Mouse (Mus musculus): ENCODE data around the gene Ltbp1.

Gene Ltbp1

GRCm38 (mm10) chr17:75179001-75179400 is 173.6 kb downstream of the Ltbp1 start:
- no peak for DNase-seq (ENCODE audit: low read depth)

GRCm38 (mm10) chr17:75180301-75180700 is 174.9 kb downstream of the Ltbp1 start:
- no peak for DNase-seq (ENCODE audit: low read depth)

GRCm38 (mm10) chr17:75180956-75181588 is 175.7 kb downstream of the Ltbp1 start:
- DNase-seq (ENCODE audit: low read depth), result no peak

- DNase-seq (ENCODE audit: low read depth), result no peak
Observed at GRCm38 (mm10) chr17:75182319-75183001, 177.1 kb downstream of the Ltbp1 start.

GRCm38 (mm10) chr17:75186732-75187509 is 181.6 kb downstream of the Ltbp1 start:
- no peak for DNase-seq (ENCODE audit: low read depth)

- DNase-seq (ENCODE audit: low read depth), result no peak
Observed at GRCm38 (mm10) chr17:75196952-75197351, 191.6 kb downstream of the Ltbp1 start.

- no peak for DNase-seq (ENCODE audit: low read depth)
Observed at GRCm38 (mm10) chr17:75198767-75199166, 193.4 kb downstream of the Ltbp1 start.

GRCm38 (mm10) chr17:75199694-75200093 is 194.3 kb downstream of the Ltbp1 start:
- no peak for DNase-seq (ENCODE audit: low read depth)

GRCm38 (mm10) chr17:75202314-75202713 is 196.9 kb downstream of the Ltbp1 start:
- DNase-seq (ENCODE audit: low read depth), result no peak

GRCm38 (mm10) chr17:75204065-75204464 is 198.7 kb downstream of the Ltbp1 start:
- DNase-seq (ENCODE audit: low read depth), result no peak

GRCm38 (mm10) chr17:75206281-75206680 is 200.9 kb downstream of the Ltbp1 start:
- no peak for DNase-seq (ENCODE audit: low read depth)

GRCm38 (mm10) chr17:75208164-75208698 is 202.9 kb downstream of the Ltbp1 start:
- DNase-seq (ENCODE audit: low read depth), result no peak

GRCm38 (mm10) chr17:75210526-75210925 is 205.2 kb downstream of the Ltbp1 start:
- no peak for DNase-seq (ENCODE audit: low read depth)

GRCm38 (mm10) chr17:75216362-75216761 is 211.0 kb downstream of the Ltbp1 start:
- DNase-seq (ENCODE audit: low read depth), result no peak

- DNase-seq (ENCODE audit: low read depth), result no peak
Observed at GRCm38 (mm10) chr17:75218700-75219099, 213.3 kb downstream of the Ltbp1 start.

- DNase-seq (ENCODE audit: low read depth), result no peak
Observed at GRCm38 (mm10) chr17:75228321-75228720, 223.0 kb downstream of the Ltbp1 start.

GRCm38 (mm10) chr17:75233206-75233605 is 227.8 kb downstream of the Ltbp1 start:
- DNase-seq (ENCODE audit: low read depth), result no peak

- DNase-seq (ENCODE audit: low read depth), result no peak
Observed at GRCm38 (mm10) chr17:75233923-75234322, 228.6 kb downstream of the Ltbp1 start.

- no peak for DNase-seq (ENCODE audit: low read depth)
Observed at GRCm38 (mm10) chr17:75235781-75236180, 230.4 kb downstream of the Ltbp1 start.

- no peak for DNase-seq (ENCODE audit: low read depth)
Observed at GRCm38 (mm10) chr17:75236543-75236942, 231.2 kb downstream of the Ltbp1 start.

- DNase-seq (ENCODE audit: low read depth), result peak; percentile 4
Observed at GRCm38 (mm10) chr17:75237456-75237855, 232.1 kb downstream of the Ltbp1 start.

- no peak for DNase-seq (ENCODE audit: low read depth)
Observed at GRCm38 (mm10) chr17:75238655-75239054, 233.3 kb downstream of the Ltbp1 start.

GRCm38 (mm10) chr17:75239545-75239944 is 234.2 kb downstream of the Ltbp1 start:
- DNase-seq (ENCODE audit: low read depth), result no peak
